Mouse (Mus musculus) activated CD4-positive, CD25-positive, alpha-beta regulatory T cell, adult 4 months (primary cell): ENCODE data around the gene Acer2. TPM values are rescaled to one million over a fixed set of nuclear protein-coding genes. Genes with fewer than 3 reads are reported as not detected.

Experiments
- ATAC-seq: one replicate; pipeline ENCODE4 v1.8.0; 2017
- polyA plus RNA-seq, 2 experiments: library from polyadenylated mRNA; unstranded; fragments of 100-300 nt; shearing (Covaris generic); gene quantifications; one replicate each; pipeline ENCODE4 v1.2.1; 2017

Gene Acer2
- polyA plus RNA-seq, 2 experiments from 2014 or later: 5.8 to 6.4 TPM

DNA sequence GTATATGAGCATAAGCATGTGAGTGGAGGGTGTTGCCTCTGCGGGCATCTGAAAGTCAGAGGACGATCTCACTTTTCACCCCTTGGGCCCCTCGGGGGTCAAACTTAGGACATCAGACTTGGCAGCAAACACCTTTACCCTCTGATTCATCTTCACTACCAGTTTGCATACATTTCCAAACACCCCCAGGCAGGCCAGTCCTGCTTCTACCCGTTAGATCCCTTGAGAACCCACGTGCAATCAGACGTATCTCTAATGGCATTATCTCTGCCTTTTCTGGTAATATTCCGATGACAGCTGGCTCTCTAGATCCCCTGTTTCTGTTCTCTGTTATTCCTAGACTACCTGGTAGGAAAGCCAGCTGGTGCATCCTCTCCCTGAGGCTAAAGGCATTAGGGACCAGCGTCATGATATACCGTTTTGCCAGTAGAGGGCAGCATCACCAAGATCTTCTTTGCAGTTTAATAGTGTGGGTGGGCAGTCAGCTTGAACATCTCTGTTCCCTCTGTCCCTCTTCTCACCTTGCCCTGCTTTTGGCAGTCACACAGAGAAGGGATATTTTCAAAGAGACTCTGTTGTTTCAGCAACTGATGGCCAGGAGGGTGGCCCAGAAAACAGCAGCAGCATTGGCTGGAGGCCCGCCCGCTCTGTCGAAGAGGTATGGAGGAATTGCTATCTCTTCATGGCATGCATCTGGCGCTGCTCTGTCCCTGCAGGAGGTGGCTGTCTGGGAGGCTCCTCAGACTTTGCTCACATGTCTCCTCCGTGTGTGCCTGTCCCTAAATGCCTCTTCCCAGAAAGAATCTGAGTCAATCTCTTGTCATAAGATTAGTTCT is 83.6 kb downstream of the Acer2 start:
- no peak for ATAC-seq

GRCm38 (mm10) chr4:86977272-86977671 is 103.1 kb downstream of the Acer2 start:
- no peak for ATAC-seq

Other genes with a start within 250 kb of the Acer2 start
- gene Plin2, start 204.3 kb upstream of the Acer2 start, polyA plus RNA-seq: 10 to 100 TPM; 16.2 to 29.6 TPM
- gene Dennd4c, start 125.8 kb upstream of the Acer2 start, polyA plus RNA-seq: 1 to 10 TPM; 7.5 to 8.0 TPM
- gene Rps6, start 17.0 kb upstream of the Acer2 start, polyA plus RNA-seq: 1,000 to 10,000 TPM; 2,810 to 3,158 TPM